Mouse (Mus musculus) C2C12 (cell line): ENCODE measurements around the gene Auts2. TPM values are rescaled to one million over a fixed set of nuclear protein-coding genes. Genes with fewer than 3 reads are reported as not detected.
A peak's percentile ranks its signal among the peaks of the same experiment; 100 is the strongest.

Experiments used
- H3K27me3 ChIP-seq: one replicate; pipeline ENCODE4 v1.6.1; 2011; ENCODE audit not compliant: control insufficient read depth, insufficient read depth, insufficient read length
- H3K36me3 ChIP-seq: one replicate; pipeline ENCODE4 v1.6.1; 2011; ENCODE audit not compliant: control insufficient read depth, insufficient read depth
- H3K4me3 ChIP-seq: one replicate; pipeline ENCODE4 v1.5.1; 2011; ENCODE audit warnings: mild to moderate bottlenecking, control low read depth; ENCODE audit not compliant: poor library complexity, insufficient read depth, severe bottlenecking
- H3K79me2 ChIP-seq: one replicate; pipeline ENCODE4 v1.6.1; 2011; ENCODE audit not compliant: control insufficient read depth, insufficient read depth
- H3K79me3 ChIP-seq: one replicate; pipeline ENCODE4 v1.6.1; 2011; ENCODE audit warnings: low read depth, control low read depth
- H3ac ChIP-seq: one replicate; pipeline ENCODE3; 2011; ENCODE audit warnings: low read depth; ENCODE audit not compliant: control insufficient read depth, insufficient read length
- CEBPB ChIP-seq: IDR thresholded peaks from one replicate; pipeline ENCODE4 v1.6.1; 2011; ENCODE audit warnings: low read depth, mild to moderate bottlenecking, control low read depth, moderate library complexity
- CTCF ChIP-seq: IDR thresholded peaks from one replicate; pipeline ENCODE4 v1.5.1; 2011; ENCODE audit not compliant: control insufficient read depth, insufficient read depth, insufficient read length
- FOSL1 ChIP-seq: IDR thresholded peaks from one replicate; pipeline ENCODE4 v1.8.0; 2011; ENCODE audit warnings: mild to moderate bottlenecking, low read length; ENCODE audit not compliant: poor library complexity, insufficient read depth, severe bottlenecking
- MAX ChIP-seq: IDR thresholded peaks from one replicate; pipeline ENCODE4 v1.6.1; 2011; ENCODE audit warnings: mild to moderate bottlenecking, control low read depth
- MYOD1 ChIP-seq: IDR thresholded peaks from one replicate; pipeline ENCODE4 v1.6.1; 2011; ENCODE audit warnings: low read depth; ENCODE audit not compliant: control insufficient read depth, insufficient read length
- MYOG ChIP-seq: IDR thresholded peaks from one replicate; pipeline ENCODE4 v1.6.1; 2011; ENCODE audit not compliant: control insufficient read depth, insufficient read length; ENCODE audit errors: extremely low read depth
- USF1 ChIP-seq: IDR thresholded peaks from one replicate; pipeline ENCODE4 v1.6.1; 2011; ENCODE audit warnings: low read depth, mild to moderate bottlenecking, control low read depth, moderate library complexity
- polyA plus RNA-seq: library from polyadenylated mRNA; unstranded; fragments of >200 nt; fragmentation: generic; extraction: Trizol; gene quantifications from one replicate; pipeline ENCODE4 v1.2.1, GENCODE M21; 2012; ENCODE audit warnings: missing spikeins

The Auts2 gene
- polyA plus RNA-seq, 1 experiment = 8.4 TPM

- no peaks in the 10 kb centered on the region for H3K27me3 ChIP-seq
- H3K36me3 ChIP-seq = no peaks in the 10 kb centered on the region
- no peaks in the 10 kb centered on the region for H3K79me3 ChIP-seq
- H3K4me3 ChIP-seq = no peak overlapping the region
- no peaks in the 10 kb centered on the region for H3K79me2 ChIP-seq
- no peak overlapping the region for H3ac ChIP-seq
- TF ChIP-seq CTCF = no peak
- no peak for TF ChIP-seq MYOG
- no peak for TF ChIP-seq CEBPB
- no peak for TF ChIP-seq FOSL1
- no peak for TF ChIP-seq MAX
- no peak for TF ChIP-seq MYOD1
- no peak for TF ChIP-seq USF1
These were observed 744.8 kb downstream of the Auts2 start for GRCm38 (mm10) chr5:131798373-131798772.

- Histone ChIP-seq H3K36me3 (no peaks in the 10 kb centered on the region), H3K4me3 (no peak overlapping the region), H3ac (no peak overlapping the region), H3K27me3 (no peaks in the 10 kb centered on the region), H3K79me3 (no peaks in the 10 kb centered on the region), H3K79me2 (no peaks in the 10 kb centered on the region)
- TF ChIP-seq CTCF (no peak), MYOD1 (no peak), MAX (no peak), FOSL1 (no peak)
These were observed 746.1 kb downstream of the Auts2 start for GRCm38 (mm10) chr5:131797044-131797443.

- TF ChIP-seq MAX (no peak), CEBPB (no peak), MYOD1 (no peak)
- no peaks in the 10 kb centered on the region for H3K27me3 ChIP-seq
- H3ac ChIP-seq = no peak overlapping the region
These were observed 748.6 kb downstream of the Auts2 start for GRCm38 (mm10) chr5:131794411-131795133.

DNA sequence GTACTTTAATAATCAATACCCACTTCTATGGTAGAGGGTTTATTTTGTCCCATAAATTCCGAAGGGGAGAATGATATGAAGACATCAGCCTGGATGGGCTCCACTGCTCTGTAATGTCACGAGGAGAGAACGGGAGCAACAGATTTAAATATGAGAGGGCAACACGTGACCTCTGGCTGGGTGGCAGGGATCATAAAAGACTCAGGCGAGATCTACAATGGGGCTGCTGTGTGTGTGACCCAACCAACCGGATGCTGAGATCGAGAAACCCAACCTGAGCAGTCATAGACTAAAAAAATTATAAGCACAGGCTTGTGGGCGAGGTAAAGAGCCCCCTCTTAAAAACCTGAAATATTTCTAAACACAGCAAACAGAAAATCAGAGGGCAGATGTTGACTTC is 753.5 kb downstream of the Auts2 start:
- no peaks in the 10 kb centered on the region for H3K79me2 ChIP-seq
- H3K4me3 ChIP-seq = no peak overlapping the region
- TF ChIP-seq USF1 = peak; percentile 9
- no peak for TF ChIP-seq MYOG

More at GRCm38 (mm10) chr5:131794411-131795133, 748.6 kb downstream of the Auts2 start:
- H3K79me2 ChIP-seq = no peaks in the 10 kb centered on the region
- no peaks in the 10 kb centered on the region for H3K36me3 ChIP-seq
- H3K79me3 ChIP-seq = no peaks in the 10 kb centered on the region
- H3K4me3 ChIP-seq = no peak overlapping the region

DNA sequence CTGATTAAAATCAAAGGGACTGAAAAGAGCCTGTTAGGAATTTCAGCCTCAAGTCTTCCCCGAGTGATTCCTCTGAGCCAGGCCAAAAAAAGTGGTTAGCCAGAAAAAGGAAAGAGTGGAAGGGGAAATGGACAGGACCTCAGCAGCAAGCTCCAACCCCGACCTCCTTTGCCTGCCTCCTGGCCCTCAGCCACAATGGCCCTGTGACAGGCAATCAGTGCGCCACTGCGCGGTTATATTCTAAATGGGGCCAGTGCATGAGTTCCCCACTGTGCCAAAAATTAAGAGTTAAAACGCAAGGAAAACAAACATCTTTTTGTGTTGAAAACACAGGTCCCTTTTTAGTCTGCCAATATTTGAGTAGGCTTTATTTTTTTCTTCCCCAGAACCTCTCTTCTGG is 755.1 kb downstream of the Auts2 start:
- Histone ChIP-seq H3K79me3 (no peaks in the 10 kb centered on the region), H3K4me3 (no peak overlapping the region), H3ac (no peak overlapping the region), H3K36me3 (no peaks in the 10 kb centered on the region), H3K79me2 (no peaks in the 10 kb centered on the region), H3K27me3 (no peaks in the 10 kb centered on the region)
- no peak for TF ChIP-seq USF1
- no peak for TF ChIP-seq CEBPB
- no peak for TF ChIP-seq FOSL1
- no peak for TF ChIP-seq MYOG
- TF ChIP-seq MAX = no peak
- TF ChIP-seq MYOD1 = no peak
- TF ChIP-seq CTCF = no peak

More for the DNA sequence above, 753.5 kb downstream of the Auts2 start:
- no peaks in the 10 kb centered on the region for H3K79me3 ChIP-seq
- H3K27me3 ChIP-seq = no peaks in the 10 kb centered on the region
- H3K36me3 ChIP-seq = no peaks in the 10 kb centered on the region
- no peak overlapping the region for H3ac ChIP-seq

- Histone ChIP-seq H3K79me2 (no peaks in the 10 kb centered on the region), H3K79me3 (no peaks in the 10 kb centered on the region), H3K27me3 (no peaks in the 10 kb centered on the region), H3K4me3 (no peak overlapping the region), H3ac (no peak overlapping the region), H3K36me3 (no peaks in the 10 kb centered on the region)
- no peak for TF ChIP-seq MYOD1
- no peak for TF ChIP-seq FOSL1
- TF ChIP-seq USF1 = no peak
- TF ChIP-seq MYOG = no peak
- no peak for TF ChIP-seq CTCF
- TF ChIP-seq MAX = no peak
- no peak for TF ChIP-seq CEBPB
These were observed 759.9 kb downstream of the Auts2 start for GRCm38 (mm10) chr5:131783241-131783640.
